Mouse (Mus musculus) mesoderm, embryonic 11.5 days (tissue): ENCODE data around the gene Taf6l.

ENCODE experiments used
- DNase-seq: peaks from one replicate; pipeline ENCODE4 v3.0.0-alpha.2; 2012; ENCODE audit warnings: low read depth, low spot score

The Taf6l gene

DNA sequence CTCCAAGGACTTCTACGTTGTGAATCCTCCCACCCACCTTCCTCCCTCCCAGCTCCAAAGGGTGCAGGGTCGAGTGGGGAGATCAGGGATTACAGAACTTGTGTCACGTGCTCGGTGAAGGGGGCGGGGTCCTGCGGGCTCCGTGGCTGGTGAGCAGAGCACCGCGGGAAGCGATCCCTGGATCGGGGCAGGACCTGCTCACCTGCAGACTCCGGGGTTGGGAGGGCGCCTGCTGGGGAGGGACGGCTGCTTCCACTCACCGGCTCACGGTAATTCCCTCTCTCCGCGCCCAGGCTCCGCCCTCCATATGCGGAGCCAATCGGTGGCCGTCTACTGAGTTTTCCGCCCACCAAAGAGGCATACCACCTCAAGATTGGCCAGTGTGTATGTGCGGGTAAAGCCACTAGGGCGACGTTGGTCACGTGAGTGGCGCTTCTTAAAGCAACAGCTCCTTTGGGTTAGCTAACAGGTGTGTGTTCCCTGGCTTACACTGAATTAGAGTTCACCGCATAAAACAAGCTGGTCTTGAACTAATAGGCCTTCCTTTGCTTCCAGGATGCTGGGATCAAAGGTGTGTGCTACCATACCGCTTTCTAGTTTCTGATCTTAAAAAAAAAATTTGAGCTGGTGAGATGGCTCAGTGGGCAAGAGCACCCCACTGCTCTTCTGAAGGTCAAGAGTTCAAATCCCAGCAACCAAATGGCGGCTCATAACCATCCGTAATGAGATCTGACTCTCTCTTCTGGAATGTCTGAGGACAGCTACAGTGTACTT, at the start of gene Taf6l:
Taf6l (minus strand) TSS at position 410 of the 774 bp plus-strand sequence.
- DNase-seq = peak; percentile 95

GRCm38 (mm10) chr19:8832971-8833370, 46.8 kb upstream of the Taf6l start:
- no peak for DNase-seq

DNA sequence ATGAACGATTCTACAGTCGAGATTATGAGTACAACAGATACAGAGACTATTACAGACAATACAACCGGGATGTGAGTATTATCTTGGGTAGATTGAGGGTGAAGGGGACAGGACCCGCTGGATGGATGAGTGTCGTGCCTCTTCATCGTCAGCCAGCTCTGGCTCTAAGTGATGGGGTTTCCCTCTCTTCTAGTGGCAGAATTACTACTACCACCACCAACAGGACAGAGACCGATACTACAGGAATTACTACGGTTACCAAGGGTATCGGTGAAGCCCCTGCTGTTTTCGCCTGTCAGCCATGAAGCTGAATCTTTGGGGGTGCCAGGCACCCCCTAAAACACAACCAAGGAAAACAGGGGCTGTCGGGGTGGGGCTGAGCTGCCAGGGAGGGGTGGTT, 45.0 kb upstream of the Taf6l start:
- no peak for DNase-seq

DNA sequence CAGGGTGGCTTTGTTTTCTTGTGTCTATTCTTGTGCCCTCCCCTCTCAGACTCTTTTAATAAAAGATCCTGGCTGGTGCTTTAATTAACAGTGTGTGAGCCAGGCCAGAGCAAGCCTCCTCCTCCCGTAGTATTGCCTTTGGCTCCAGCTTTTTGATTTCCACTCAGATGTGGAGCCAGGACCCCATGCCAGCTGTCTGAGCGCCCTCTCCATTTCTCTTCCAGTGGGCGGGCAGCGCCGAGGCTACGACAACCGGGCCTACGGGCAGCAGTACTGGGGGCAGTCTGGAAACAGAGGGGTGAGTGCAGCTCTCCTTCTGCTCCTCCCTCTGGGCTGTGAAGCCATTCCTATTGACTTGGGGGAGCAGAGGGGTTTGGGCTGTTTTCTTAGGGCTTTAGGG, 44.4 kb upstream of the Taf6l start:
- no peak for DNase-seq

GRCm38 (mm10) chr19:8829660-8830059, 43.4 kb upstream of the Taf6l start, which contains the start of gene AC129217.1:
Gene AC129217.1, plus strand, starts transcription at chr19:8829773.
- no peak for DNase-seq

DNA sequence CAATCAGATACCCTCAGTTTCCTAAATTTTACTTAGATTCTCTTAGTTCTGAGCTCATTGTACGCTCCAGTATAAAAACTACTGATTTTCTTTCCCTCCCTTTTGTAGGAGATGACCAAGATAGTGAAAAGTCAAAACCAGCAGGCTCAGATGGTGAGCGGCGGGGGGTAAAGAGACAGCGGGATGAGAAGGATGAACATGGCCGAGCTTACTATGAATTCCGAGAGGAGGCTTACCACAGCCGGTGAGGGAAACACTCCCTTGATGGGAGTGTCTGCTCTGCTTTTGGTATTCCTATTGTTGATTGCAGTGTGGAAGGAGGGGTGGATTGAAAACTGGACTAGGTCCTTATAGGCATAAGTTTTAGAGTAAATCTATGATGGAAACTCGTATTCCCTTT, 36.5 kb upstream of the Taf6l start:
- no peak for DNase-seq

DNA sequence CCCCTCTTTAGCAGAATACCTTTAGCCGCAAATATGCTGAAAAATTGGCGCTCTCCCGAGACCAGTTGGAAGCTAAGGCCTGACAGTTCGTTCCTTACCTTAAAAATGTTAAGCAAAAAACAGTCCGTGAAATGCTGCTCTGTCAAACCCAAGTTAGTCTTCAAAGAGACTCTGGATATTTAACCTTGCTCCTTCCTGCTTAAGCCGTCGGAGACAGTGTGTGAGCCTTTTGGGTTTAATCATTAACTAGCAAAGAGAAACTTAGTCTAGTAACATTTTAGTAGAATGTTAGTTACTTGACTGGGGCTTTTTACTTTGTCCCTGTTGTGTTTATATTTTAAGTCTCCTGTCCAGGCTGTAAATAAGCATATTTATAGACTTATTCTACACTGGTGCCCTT, 34.9 kb upstream of the Taf6l start:
- DNase-seq = no peak

DNA sequence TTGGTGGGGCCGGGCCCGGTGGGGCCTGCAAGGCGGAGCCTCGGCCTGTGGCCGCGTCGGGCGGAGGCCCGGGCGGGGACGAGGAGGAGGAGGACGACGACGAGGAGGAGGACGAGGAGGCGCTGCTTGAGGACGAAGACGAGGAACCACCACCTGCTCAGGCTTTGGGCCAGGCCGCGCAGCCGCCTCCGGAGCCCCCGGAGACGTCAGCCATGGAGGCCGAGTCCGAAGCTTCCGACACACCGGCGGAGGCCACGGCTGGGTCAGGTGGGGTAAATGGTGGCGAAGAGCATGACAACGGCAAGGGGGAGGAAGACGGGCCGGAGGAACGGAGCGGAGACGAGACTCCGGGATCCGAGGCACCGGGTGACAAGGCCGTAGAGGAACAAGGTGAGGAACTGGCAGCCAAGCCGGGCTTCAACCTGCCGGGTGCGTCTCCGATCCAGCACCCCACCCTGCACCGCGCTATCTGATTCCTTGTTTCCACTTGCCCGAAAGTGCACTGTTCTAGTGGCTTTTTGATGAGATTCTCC, 34.3 kb upstream of the Taf6l start:
- DNase-seq = no peak

- peak; percentile 99 for DNase-seq
These were observed 33.6 kb upstream of the Taf6l start, which contains the start of gene Hnrnpul2 for GRCm38 (mm10) chr19:8819596-8820423. Gene Hnrnpul2, plus strand, starts transcription at chr19:8820010.

GRCm38 (mm10) chr19:8818801-8819595, 32.8 kb upstream of the Taf6l start, which contains the start of gene Ttc9c:
Gene Ttc9c, minus strand, starts transcription at chr19:8819333.
- DNase-seq = peak; percentile 99

DNA sequence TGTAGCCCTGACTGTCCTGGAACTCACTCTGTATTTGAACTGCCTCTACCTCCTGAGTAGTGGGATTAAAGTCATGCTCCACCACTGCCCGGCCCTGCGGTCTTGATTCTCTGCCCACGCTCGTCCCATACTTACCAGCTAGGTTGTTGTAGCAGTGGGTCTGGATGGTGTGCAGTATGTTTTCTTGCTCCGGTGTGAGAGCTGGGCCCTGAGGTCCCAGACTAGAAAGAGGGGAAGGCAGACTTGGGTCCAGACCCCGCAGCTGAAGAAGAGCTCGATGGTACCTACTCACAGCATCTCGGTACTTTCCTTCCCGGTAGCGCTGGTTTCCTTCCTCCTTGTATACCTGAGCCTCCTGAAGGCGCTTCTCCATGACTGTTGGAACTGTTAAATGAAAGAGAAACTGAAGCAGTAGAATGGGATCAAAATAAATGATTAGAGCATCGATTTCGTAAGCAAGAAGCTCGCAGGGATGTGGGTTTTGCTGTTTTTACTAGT, 32.1 kb upstream of the Taf6l start:
- no peak for DNase-seq

- DNase-seq = no peak
These were observed 30.8 kb upstream of the Taf6l start for GRCm38 (mm10) chr19:8817001-8817400.

DNA sequence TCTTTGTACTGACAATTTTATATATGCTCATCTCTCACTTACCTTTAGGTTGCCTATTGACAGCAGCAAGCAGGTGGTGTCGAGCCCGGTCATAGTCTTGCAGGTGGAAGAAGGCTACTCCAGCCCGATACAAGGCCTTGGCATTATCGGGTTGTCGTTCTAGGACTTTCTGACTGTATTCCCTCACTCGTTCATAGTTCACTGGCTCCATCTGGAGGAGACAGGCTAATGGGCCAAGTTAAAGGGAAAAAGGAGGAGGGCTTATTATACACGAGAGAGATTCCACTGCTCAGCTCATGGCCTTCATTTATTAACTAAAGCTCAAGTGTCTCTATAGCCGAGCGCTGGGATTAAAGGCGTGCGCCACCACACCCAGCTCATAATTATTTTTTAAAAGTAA, 29.6 kb upstream of the Taf6l start:
- no peak for DNase-seq

DNA sequence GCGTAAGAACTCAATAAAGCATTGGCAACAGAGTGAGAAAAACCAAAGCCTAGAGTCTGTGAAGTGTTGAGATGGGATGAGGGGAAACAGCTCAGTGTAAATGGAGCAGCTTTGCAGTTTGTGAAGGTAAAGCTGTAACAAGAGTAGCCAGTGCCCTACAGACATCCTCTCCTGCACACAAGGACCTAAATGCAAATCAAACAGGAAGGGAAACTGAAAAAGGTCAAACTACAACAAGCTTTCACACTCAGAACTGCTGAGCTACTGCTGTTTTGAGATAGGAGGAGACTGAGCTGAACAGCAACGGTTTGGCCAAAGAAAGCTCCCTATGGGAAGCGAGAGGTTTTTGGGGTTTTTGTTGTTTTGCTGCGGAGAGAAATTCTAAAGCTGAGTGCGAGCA, 20.6 kb upstream of the Taf6l start:
- no peak for DNase-seq

- DNase-seq = no peak
These were observed 17.9 kb upstream of the Taf6l start for GRCm38 (mm10) chr19:8803879-8804660.

DNA sequence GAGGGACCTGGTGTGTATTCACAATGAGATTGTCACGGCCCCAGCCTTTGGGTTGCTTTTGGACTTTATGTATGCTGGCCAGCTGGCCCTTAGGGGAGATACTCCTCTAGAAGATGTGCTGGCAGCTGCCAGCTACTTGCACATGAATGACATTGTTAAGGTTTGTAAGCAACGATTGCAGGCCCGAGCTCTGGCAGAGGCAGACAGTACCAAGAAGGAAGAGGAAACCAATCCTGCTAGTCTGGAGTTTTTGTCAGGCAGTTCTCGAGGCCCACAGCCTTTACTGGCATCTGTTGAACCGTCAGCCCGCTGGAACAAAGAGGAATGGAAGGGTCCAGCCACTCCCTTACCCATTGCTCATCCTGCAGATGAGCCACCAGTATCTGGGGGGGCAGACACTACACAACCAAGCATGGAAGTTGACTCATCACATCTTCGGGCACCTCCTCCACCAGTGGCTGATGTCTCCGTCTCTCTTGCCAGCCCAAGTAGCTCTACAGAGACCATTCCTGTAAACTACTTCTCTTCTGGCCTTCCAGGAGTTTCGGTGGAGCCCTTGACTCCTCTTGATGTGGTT, 17.1 kb upstream of the Taf6l start:
- DNase-seq = no peak

DNA sequence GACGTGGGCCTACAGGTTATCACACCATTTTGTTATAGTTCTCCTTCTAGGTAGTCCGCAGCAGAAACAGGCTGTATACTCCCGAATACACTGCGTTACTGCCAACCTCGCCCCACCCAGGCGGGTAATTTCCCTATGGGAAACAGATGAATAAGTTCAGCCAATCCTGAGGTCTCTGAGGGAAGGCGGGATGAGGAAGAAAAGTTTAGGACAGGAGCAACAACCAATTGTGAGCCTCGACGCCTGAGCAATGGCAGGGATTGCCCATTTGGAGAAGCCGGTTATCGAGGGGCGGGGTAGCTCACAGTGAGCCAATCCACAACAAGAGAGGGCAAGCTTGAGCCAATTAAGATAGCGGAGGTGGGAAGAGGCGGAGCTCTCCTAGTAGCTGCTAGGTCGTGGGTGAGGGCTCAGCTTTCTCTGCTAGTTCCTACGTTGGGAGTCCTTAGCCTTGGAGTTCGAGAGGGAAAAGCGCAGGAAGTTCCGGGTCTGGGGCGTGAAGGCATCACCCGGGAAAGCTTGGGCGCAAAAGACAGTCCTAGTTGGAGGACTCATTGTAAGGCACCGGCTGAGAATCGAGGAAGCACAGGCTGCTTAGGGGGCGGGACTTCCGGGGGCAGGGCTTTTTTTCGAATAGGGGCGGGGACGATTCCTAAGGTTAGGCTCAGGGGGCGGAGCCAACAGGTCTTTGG, 16.1 kb upstream of the Taf6l start, which contains the start of gene Zbtb3:
Zbtb3 (plus strand) TSS at position 426 of the 692 bp plus-strand sequence.
- peak; percentile 97 for DNase-seq

DNA sequence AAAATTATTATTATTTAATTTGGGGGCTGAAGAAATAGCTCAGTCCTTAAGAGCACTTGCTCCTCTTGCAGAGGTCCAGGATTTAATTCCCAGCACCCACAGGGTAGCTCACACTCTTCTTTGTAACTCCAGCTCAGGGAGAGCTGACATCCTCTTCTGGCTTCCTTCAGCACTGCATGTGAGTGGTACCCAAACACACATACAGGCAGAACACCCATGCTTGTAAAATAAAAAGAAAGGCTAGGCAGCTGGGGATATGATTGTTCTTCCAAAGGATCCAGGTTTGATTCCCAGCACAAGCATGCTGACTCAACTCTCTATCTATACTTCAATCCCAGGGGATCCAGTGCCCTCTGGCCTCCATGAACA, 12.7 kb upstream of the Taf6l start:
- no peak for DNase-seq

- peak; percentile 95 for DNase-seq
These were observed 12.2 kb upstream of the Taf6l start, which contains the start of gene Polr2g for GRCm38 (mm10) chr19:8798264-8798946. Gene Polr2g, minus strand, starts transcription at chr19:8798577.
